Mouse (Mus musculus) stomach, postnatal 0 days (tissue): ENCODE results near the gene Ptprn2. TPM values are rescaled to one million over a fixed set of nuclear protein-coding genes. Genes with fewer than 3 reads are reported as not detected.

Experiments used
- ATAC-seq: fragments of 200-750 bp; cut with Nextera tagmentation; 2 replicates; pipeline ENCODE4 v1.8.0; 2017; ENCODE audit not compliant: low FRiP score, low TSS enrichment
- DNase-seq: peaks from one replicate; pipeline ENCODE4 v3.0.0-alpha.2; 2016; ENCODE audit warnings: low spot score
- H3K27ac ChIP-seq: fragments of 300-500 bp; sonication (generic); replicated peaks from 2 replicates; pipeline ENCODE4 v1.5.1; 2014; ENCODE audit warnings: mild to moderate bottlenecking, control low read depth
- H3K27me3 ChIP-seq: fragments of 300-500 bp; sonication (generic); 2 replicates; pipeline ENCODE4 v1.6.1; 2014; ENCODE audit warnings: low read length; ENCODE audit not compliant: control insufficient read depth, insufficient read depth
- H3K36me3 ChIP-seq: fragments of 300-500 bp; sonication (generic); 2 replicates; pipeline ENCODE4 v1.6.1; 2014; ENCODE audit warnings: low read length, mixed read lengths; ENCODE audit not compliant: control insufficient read depth, insufficient read depth
- H3K4me1 ChIP-seq: fragments of 300-500 bp; sonication (generic); replicated peaks from 2 replicates; pipeline ENCODE4 v1.6.1; 2014; ENCODE audit warnings: antibody characterized with exemption; ENCODE audit not compliant: control insufficient read depth, insufficient read depth
- H3K4me2 ChIP-seq: fragments of 300-500 bp; sonication (generic); replicated peaks from 2 replicates; pipeline ENCODE4 v1.6.1; 2014; ENCODE audit warnings: low read depth, mild to moderate bottlenecking, control low read depth, moderate library complexity
- H3K4me3 ChIP-seq: fragments of 300-500 bp; sonication (generic); 2 replicates; pipeline ENCODE4 v1.5.1; 2014; ENCODE audit warnings: low read depth, low read length, control low read depth
- H3K9ac ChIP-seq: fragments of 300-500 bp; sonication (generic); 2 replicates; pipeline ENCODE4 v1.6.1; 2014; ENCODE audit warnings: mild to moderate bottlenecking, low read length, control low read depth, mixed read lengths
- H3K9me3 ChIP-seq: fragments of 300-500 bp; sonication (generic); 2 replicates; pipeline ENCODE4 v1.6.1; 2016; ENCODE audit warnings: low read length; ENCODE audit not compliant: control insufficient read depth
- CTCF ChIP-seq: IDR thresholded peaks from 2 replicates; pipeline ENCODE4 v1.5.1; 2016; ENCODE audit warnings: antibody characterized with exemption, low read depth, mild to moderate bottlenecking, moderate library complexity
- EP300 ChIP-seq: optimal IDR thresholded peaks from 2 replicates; pipeline ENCODE3; 2016; ENCODE audit warnings: antibody characterized with exemption
- WGBS: fragments of 180-500 bp; shearing (Covaris S2); extraction: QIAGEN DNeasy Blood & Tissue Kit; methylation state at CpG from one replicate; pipeline ENCODE4 v1.1.7; 2014; 5-methylcytosine and 5-hydroxymethylcytosine counted together
- polyA plus RNA-seq: library from polyadenylated mRNA; unstranded; fragments of >200 nt; fragmentation: Nextera tagmentation; extraction: Ambion mirVana; gene quantifications from 2 replicates; pipeline ENCODE4 v1.2.1, GENCODE M21; 2015

Gene Ptprn2
- polyA plus RNA-seq, 1 experiment from 2014 or later, result 6.0 TPM

DNA sequence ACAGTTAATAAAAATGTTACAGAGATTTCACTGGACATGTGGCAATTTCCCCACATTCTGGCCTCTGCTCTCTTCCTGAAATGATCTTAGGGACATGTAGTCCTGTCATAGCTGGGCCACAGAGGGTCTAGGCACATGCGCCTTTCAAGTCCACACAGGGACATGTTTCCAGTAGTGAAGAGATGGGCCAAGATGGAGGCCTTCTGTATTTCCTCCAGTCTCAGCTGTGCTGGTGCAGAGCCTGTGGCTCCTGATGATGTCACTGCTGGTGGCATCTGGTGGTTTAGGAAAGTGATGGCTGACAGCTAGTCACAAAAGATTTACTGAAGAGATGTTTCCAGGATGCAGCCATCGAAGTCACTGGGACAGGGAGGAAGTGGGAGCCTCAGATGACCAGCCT is 797.1 kb downstream of the Ptprn2 start:
- H3K36me3 ChIP-seq, result no peaks in the 10 kb centered on the region

DNA sequence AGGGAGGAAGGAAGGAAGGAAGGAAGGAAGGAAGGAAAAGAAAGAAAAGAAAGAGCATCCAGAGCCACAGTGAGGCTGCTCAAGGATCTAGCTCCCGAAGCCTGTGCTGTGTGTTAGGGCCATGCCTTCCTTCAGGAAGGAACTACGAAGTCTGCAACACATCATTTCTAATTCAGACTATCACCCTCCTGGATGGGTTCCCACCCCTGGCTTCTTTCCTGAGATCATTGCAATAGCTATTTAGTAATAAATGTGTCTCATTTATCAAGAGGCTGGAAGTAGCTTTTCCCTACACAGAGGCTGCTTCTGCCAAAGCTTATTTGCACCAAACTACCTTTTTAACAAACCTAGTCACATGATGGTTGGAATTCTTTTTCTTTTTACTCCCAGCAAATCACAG is 801.9 kb downstream of the Ptprn2 start:
- no peak for TF ChIP-seq EP300
- TF ChIP-seq CTCF, result no peak
- no peak overlapping the region for H3K27ac ChIP-seq
- 56% methylated on average over 2 of the region's 2 CpGs for WGBS
- no peak overlapping the region for H3K9ac ChIP-seq
- no peak for DNase-seq
- no peak overlapping the region for H3K4me2 ChIP-seq
- ATAC-seq, result no peak
- no peaks in the 10 kb centered on the region for H3K9me3 ChIP-seq
- no peak overlapping the region for H3K4me3 ChIP-seq
- no peaks in the 10 kb centered on the region for H3K4me1 ChIP-seq
- no peaks in the 10 kb centered on the region for H3K27me3 ChIP-seq
- no peaks in the 10 kb centered on the region for H3K36me3 ChIP-seq

More for the DNA sequence above, 797.1 kb downstream of the Ptprn2 start:
- TF ChIP-seq CTCF (no peak), EP300 (no peak)
- ATAC-seq (no peak), DNase-seq (no peak)
- H3K27me3 ChIP-seq, result no peaks in the 10 kb centered on the region
- no peaks in the 10 kb centered on the region for H3K4me1 ChIP-seq
- no peak overlapping the region for H3K27ac ChIP-seq
- no peak overlapping the region for H3K4me3 ChIP-seq
- no peak overlapping the region for H3K9ac ChIP-seq
- no peaks in the 10 kb centered on the region for H3K9me3 ChIP-seq
- no peak overlapping the region for H3K4me2 ChIP-seq
- WGBS, result 79% methylated on average over 2 of the region's 2 CpGs

DNA sequence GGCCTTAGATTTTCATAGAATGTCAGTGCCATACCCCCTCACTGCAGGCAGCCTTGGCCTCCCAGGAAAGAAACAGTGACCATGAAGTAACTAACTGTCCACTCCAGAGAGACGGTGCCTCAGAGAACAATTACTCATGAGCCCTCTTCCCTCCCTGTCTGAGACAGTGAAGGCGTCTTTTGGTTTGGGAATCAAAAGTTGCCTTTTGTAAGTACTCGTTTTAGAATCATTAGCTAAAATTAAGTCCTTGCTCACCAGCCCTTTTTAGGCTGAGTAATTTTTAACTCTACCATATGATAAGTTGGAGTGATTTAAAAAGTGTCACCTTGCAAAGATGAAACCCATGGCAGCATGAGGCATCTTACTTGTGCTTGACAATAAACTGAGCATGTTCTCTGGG is 806.4 kb downstream of the Ptprn2 start:
- H3K4me2 ChIP-seq, result no peak overlapping the region
- H3K9me3 ChIP-seq, result no peaks in the 10 kb centered on the region
- H3K27me3 ChIP-seq, result no peaks in the 10 kb centered on the region
- H3K36me3 ChIP-seq, result no peaks in the 10 kb centered on the region
- no peaks in the 10 kb centered on the region for H3K4me1 ChIP-seq
- no peak overlapping the region for H3K27ac ChIP-seq
- no peak overlapping the region for H3K9ac ChIP-seq
- ATAC-seq (no peak), DNase-seq (no peak)
- TF ChIP-seq CTCF, result no peak
- no peak for TF ChIP-seq EP300
- no peak overlapping the region for H3K4me3 ChIP-seq
- 75% methylated on average over 3 of the region's 3 CpGs for WGBS

DNA sequence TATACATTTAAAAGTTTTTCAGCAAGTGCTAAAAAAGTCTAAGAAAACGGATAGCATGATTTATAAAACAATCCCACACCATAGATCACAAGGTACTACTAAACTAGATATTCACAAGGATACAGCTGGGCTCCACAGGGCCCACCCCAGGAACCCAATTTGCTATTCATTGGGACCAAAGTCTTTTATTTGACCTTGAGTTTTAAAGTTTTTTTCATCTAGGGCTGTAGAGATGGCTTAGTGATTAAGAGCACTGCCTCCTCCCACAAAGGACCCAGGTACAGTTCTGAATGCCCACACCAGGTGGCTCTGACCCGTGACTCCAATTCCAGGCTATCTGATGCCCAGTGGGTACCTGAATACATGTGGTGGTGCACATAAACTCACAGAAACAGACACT is 811.3 kb downstream of the Ptprn2 start:
- Histone ChIP-seq H3K4me1 (no peaks in the 10 kb centered on the region), H3K4me3 (no peak overlapping the region), H3K27me3 (no peaks in the 10 kb centered on the region), H3K27ac (no peak overlapping the region), H3K9ac (no peak overlapping the region), H3K4me2 (no peak overlapping the region), H3K9me3 (no peaks in the 10 kb centered on the region), H3K36me3 (no peaks in the 10 kb centered on the region)
- WGBS, result 53% methylated on average over 2 of the region's 2 CpGs
- ATAC-seq (no peak), DNase-seq (no peak)
- TF ChIP-seq CTCF (no peak), EP300 (no peak)

DNA sequence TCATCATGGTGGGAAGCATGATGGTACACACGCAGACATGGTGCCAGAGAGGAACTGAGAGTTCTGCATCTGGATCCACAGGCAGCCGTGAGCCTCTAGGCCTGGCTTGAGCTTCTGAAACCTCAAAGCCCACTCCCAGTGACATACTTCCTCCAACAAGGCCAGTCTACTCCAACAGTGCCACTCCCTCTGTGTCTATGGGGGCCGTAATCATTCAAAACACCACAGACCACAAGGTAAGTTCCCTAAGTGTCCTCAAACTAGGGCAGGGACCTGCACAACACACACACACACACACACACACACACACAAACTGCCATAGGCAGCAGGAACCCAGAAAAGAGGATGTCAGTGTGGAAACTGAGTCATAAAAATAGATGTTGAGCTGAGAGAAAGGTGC is 813.6 kb downstream of the Ptprn2 start:
- DNase-seq (no peak), ATAC-seq (no peak)
- Histone ChIP-seq H3K9me3 (no peaks in the 10 kb centered on the region), H3K4me1 (no peaks in the 10 kb centered on the region), H3K4me2 (no peak overlapping the region), H3K27me3 (no peaks in the 10 kb centered on the region), H3K36me3 (no peaks in the 10 kb centered on the region), H3K27ac (no peak overlapping the region), H3K9ac (no peak overlapping the region), H3K4me3 (no peak overlapping the region)
- WGBS, result 84% methylated on average over 3 of the region's 3 CpGs
- TF ChIP-seq CTCF (no peak), EP300 (no peak)

DNA sequence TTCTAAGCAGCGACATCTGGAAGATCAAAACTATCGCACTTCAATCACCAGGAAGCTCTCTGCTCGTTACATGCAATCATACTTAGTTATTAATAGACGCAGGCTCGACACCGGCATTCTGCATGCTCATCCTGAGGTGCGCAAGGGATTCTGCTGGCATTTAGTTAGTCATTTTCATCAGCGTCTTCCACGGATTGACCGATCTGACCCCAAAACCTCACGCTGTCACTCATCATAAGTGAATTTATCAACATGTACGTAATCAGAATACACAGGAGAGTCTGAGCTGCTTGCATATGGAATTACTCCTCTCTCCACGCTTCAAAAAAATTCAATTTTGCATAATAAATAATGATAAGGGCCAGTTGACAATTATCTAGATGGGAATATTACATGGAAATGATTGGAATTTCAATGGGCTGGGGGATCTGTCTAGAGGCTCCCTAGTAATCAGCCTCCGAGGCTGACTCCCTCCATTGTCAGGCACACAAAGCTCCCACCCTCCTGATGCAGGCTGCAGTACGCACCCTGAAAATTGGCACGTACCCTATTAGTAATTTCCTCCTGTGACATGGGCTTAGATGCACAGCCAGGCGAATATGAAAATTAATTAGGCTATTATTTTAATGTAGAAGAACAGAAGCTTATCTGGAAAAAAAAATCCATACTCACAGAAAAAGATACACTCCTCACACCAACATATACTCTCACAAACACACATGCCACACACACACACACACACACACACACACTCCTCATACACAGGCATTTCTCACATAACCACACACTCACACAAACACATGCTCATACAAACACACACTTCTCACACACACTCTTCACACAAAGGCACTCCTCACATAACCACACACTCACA is 819.5 kb downstream of the Ptprn2 start:
- H3K27ac ChIP-seq, result no peak overlapping the region
- no peak overlapping the region for H3K4me2 ChIP-seq
- no peaks in the 10 kb centered on the region for H3K27me3 ChIP-seq
- WGBS, result 81% methylated on average over 17 of the region's 17 CpGs
- no peak for DNase-seq
- ATAC-seq, result no peak
- no peak overlapping the region for H3K4me3 ChIP-seq
- no peak for TF ChIP-seq EP300
- no peak for TF ChIP-seq CTCF
- no peaks in the 10 kb centered on the region for H3K4me1 ChIP-seq
- H3K9ac ChIP-seq, result no peak overlapping the region
- H3K36me3 ChIP-seq, result no peaks in the 10 kb centered on the region
- no peaks in the 10 kb centered on the region for H3K9me3 ChIP-seq
